Mouse (Mus musculus): Measurements from ENCODE around the gene Rcvrn.

Rcvrn gene

DNA sequence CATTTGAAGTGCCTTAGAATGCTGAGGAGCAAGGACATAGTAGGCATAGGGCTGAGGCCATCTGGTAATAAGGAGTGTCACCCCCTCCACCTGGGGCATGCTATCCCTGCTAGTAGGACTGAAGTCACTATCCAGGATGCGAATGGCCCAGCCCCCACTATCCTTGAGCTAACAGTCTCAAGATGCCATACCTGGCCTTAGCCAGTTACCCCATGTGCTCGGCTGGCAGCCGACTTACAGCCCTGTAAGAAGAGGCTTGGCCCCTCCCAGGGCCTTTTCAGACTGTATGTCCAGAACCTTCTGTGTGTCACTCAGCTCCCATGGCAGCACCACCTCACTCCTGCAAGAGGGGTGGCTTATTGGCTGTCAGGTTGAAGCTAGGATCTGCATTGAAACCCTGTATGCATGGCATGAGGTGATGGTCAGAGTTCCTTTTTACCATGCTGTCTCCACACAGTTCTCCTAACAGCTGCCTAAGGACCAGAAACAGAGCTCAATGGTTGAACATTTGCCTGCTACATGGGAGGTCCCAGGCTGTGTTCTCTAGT lies 26.6 kb upstream of the Rcvrn start:
- DNase-seq (ENCODE audit: low read depth, low spot score): no peak

DNA sequence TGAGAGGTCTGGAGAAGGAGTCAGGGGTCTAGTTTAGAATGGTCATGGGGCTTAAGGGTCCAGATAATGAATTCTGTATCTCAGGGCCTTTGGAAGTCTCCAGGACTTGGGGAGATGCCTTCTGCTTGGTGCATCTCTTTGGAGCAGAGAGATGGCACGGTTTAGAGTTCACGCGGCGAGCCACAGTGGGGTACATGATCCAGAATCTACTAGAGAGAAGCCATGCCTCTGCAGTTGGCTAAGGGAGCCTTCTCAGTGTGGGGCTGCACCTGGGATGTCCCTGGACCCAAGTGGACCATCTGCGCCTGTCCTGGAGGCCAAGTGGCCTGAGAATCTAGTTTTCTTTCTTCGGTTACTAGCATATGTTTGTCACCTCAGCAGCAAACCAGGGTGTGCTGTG lies 25.1 kb upstream of the Rcvrn start:
- DNase-seq (ENCODE audit: low read depth, low spot score): no peak

DNA sequence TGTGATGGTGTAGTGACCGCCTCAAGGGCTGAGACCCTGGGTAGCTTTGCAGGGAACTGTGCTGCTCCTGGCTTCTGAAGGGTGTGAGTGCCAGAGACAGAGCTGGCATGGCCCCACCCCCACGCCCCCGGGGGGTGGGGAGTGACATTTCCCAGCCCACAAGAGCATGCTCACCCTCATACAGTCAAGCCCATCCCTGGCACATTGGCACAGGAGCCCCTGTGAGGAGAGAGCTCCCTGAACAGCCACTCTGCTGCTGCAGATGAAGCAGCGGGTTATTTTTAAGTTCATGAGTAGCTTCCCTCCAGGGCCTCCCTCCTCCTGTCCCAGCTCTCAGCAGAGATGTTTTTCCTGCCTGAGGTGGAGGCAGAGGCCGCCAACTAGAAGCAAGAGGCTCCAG lies 23.0 kb upstream of the Rcvrn start:
- DNase-seq (ENCODE audit: low read depth, low spot score): no peak

DNA sequence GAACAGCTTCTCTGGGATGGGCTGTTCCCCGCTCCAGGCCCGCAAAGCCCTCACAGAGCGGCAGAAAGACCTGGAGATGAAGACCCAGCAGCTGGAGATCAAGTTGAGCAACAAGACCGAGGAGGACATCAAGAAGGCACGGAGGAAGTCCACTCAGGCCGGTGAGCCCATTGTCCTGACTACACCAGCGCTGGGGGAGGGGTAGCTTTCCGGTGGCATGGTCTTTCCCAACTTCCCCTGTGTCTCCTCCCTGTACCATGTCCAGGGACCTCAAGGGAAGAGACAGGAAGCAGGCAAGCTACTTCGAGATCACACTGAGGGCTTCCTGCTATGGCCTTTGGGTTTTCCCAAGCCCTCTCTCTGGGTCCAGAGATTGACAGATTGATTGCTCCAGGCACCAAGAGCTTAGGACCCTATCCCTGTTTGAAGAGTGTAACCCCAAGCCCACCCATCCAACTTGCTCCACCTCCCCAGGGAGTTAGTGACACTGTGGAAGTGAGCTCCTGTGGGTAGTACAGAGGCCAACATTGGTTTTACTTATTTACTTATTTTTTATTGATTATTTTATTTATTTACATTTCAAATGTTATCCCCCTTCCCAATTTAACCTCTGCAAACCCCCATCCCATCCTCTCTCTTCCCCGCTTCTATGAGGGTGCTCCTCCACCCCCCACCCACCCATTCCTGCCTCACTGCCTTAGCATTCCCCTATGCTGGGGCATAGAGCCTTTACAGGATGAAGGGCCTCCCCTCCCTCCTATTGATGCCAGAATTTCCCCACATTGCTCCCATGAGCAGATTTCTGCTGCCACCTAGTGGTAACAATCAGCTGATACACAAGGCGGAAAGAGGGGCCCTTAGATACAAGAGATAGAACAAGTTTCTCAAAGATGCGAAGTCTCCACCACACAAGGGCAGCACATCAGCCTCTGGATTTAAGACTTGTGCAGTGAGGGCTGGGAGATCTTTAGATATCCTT lies 19.3 kb upstream of the Rcvrn start:
- DNase-seq (ENCODE audit: low read depth, low spot score): no peak

DNA sequence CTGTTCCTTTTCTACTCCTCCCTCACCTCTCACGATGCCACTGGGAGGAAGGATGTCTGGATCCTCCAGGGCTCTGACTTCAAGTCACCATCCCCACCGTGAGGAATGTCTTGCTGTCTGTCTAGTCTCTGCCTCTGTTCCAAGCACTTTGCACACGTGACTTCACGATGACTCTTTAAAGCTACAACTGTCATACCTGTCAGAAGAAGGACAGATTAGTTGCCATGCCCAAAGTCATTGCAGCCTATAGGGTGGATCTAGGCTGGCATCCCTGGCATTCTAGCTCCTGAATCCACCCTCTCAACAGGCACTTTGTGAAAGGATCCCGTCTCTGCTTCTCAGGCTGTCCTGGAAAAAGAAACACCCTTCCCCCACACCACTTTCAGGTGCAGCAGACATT lies 15.8 kb upstream of the Rcvrn start:
- DNase-seq (ENCODE audit: low read depth, low spot score): no peak

DNA sequence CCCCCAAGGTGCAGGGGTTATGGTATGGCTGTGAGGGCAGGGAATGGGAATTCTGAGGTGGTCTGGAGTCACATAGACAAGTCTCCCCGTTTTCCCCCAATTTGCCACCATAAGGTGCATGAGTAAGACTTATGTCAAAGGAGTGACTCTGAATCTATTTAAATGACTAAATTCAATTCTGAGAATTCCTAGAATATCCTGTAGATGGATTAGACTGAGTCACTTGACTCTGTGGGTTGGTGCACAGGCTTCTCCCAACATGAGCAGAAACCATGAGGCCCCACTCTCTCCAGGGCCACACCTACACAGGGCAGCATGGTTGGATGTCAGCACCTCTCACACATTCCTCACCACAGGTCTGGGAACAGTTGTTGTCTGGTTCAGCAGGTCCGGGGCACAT lies 15.2 kb upstream of the Rcvrn start:
- DNase-seq (ENCODE audit: low read depth, low spot score): no peak

DNA sequence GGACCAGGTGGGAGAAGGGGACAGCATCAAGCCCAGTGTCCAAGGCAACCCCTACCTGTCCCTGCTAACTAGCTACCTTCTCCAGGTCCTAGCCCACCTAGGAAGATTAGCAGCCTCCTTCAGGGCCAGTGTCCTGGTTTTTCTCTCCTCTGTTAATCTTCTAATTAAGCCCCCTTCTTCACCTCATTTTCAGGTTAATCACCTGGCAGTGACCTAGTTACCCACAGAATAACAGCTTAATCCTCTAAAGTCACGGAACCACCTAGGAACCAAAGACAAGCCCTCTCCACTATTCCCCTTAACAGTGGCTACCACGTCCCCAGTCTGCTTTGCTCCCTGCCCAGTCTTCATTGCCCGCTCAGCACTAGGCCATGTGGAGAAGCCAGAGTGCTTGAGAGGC lies 13.3 kb upstream of the Rcvrn start:
- no peak for DNase-seq (ENCODE audit: low read depth, low spot score)

DNA sequence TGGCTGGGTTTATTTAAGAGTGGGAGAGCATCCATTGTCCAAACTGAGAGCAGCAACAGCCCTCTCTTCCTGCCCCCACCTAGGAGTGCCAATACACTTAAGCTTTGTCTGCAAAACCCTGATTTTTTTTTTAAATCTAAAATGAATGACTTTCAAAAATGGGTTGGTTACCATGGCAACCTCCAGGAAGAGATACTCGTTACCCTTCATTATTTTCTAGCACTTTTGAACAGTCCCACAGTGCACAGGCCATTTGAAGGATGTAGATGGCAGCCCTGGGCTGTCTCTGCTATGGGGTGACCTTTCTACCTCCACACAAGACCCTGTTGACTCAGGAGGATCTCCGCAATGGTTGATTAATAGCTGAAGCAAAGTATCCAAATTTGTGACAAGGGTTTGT lies 9.0 kb upstream of the Rcvrn start:
- DNase-seq (ENCODE audit: low read depth, low spot score): no peak

DNA sequence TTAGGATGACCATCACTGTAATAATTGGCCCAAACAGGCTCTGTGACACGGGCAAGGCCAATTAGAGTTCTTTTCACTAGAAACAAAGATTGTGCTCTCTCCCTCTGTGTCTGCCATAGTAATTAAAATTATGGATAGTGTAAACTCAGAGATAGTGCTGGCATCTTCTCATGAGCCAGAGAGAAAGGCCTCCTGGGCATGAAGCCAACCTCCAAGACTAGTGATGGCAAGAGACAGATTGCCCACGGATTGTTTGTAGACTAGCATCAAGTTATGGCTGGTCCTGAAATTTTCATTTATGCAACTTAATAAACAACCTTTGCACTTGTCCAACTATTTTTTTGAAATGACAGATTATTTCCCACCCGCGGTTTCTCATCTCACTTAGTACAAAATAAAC lies 17.9 kb downstream of the Rcvrn start:
- no peak for DNase-seq (ENCODE audit: low read depth, low spot score)

DNA sequence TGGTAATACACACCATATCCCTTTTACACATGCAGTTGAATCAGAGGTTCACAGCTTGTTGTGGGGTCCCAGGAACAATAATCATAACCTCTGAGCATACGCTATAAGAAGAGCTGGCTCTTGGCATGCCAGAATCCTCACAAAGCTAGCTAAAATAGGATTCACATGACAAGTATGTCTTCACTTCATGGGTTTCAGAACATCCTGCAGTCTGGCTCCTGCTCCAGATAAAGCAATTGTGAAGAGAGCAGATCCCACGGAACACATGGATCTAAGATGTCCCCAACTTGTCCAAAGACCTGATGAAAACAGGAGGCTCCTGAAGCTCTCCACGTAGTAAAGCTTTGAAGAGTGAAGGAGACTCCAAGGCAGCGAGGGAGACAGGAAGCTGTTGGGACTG lies 20.3 kb downstream of the Rcvrn start:
- no peak for DNase-seq (ENCODE audit: low read depth, low spot score)

DNA sequence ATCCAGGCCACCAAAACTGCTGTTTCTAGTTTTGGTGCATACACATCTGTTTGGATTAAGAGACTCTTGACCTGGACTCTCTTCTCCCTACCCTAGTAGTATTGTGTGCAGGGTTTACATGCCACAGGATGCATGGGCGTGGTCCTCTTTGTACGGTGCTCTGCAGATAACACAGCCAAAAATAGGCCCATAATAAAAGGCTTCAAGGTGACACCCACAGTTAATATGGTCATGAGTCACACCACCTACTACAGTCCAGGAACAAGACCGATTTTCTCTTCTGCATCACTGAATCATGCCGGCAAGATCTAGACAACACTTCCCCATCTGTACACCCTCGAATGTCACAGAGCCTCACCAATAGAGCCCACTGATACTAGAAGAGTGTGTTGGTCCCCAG lies 26.4 kb downstream of the Rcvrn start:
- DNase-seq (ENCODE audit: low read depth, low spot score): no peak

DNA sequence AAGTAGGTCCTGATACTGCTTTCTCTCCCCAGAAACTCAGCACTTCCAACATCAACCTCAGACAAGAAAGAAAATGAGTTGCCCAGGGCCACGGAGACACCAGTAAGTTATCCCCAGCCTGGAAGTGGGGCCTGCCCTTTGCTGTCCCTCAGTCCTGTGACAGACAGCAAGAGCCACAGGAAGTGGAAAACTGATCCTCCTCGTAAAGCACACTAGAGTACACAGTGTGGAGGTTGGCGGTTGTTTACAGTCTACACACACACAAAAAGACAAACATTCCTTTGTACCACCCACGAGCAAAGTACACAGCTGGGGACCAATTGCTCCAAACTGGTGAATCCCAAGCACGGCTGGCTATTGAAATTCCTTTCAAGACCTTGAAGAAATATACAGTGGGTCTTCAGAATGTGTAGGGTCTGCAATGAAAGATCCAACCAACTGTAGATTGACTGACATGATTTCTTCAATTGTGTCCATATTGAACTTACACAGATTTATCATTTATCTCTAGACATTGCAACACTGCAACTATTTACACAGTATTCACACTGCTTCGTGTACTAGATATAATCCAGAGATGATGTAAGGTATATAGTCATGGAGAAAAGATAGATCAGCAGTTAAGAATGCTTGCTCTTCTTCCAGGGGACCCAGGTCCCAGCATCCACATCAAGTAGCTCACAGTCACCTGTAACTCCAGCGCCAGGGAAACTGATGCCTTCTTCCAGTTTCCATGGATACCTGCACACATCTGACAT lies 27.5 kb downstream of the Rcvrn start:
- no peak for DNase-seq (ENCODE audit: low read depth, low spot score)

DNA sequence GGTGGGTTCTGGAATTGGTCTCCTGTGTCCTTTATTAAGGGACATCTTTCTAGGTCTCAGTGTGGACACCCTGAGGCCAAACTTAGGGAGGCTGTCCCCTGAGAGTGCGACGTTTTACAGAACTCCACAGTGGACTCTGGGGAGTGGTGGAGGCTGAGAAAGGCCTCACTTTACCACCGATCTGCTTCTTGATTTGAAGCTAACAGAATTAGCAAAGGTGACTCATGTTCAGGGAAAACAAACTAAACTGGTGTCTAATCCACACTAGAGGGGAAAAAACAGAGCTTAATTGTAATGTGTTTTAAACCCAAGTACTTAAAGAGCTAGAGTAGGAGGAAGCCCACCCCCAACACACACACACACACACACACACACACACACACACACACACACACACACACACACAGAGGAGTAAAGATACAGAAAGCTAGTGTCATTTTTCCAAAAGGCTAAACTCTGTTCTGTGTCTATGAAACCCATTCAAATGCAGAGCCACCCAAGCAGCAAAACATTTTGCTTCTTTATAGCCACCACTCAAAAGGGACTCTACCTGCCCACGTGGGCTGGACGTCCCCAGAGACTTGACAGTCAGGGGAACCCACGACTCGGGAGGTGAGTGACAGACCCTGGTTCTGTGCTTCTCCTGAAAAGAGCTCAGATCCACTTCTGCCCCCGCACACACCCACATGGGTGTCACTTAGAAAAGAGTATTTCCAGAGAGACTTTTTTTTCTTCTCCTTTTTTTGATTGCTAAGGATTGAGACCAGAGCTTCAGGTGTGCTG lies 28.3 kb downstream of the Rcvrn start:
- DNase-seq (ENCODE audit: low read depth, low spot score): no peak

DNA sequence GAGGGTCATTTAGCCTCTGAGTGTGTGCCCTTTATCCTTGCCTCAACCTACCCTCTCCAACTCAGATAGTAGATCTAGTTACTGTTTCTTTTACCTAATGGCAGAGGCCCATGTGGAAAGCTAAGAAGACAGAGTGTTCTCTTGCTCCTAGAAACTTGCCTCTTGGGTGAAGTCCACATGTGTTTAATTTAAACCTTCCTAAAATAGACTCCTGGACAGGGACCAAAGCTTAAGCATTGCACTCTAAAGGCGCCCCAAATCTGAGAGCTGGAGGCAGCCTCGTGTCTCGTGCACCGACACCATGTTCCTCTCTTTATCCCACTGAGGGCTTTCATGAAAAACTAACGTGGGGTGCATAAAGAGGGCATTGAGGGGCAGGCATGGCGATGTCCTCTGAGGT lies 32.0 kb downstream of the Rcvrn start:
- no peak for DNase-seq (ENCODE audit: low read depth, low spot score)

DNA sequence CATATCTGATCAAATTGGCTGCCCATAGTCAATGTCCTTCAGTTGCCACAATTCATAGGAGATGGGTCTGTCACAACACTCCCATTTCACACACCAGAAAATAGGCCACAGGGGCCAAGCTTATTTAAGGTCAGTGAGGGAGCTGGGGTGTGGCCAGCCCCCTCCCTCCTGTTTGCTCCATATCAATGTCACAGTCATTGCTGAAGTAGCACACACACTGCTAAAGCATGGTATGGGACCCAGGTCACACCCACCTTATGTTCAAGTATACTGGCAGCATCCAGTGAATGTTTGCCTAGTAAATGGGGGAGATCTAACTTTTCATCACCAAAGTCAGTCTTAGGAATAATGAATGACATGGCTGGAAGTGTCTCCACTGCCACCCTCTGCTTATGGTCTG lies 33.6 kb downstream of the Rcvrn start:
- DNase-seq (ENCODE audit: low read depth, low spot score): no peak

DNA sequence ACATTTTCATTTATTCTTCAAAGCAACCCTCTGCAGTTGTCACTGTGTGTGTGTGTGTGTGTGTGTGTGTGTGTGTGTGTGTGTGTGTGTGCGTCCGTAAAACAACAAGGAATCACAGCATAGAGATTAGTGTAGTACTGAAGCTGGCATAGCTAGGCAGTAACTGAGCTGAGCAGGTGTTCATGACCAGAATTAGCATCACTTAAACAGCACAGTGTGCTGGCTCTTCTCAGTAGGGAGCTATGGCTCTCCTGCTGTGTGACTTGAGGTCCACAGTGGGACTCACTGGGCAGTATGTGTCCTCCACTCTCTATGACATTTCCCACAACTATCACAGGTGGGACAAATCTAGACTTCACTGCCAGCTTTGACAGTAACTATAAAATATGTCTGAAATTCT lies 35.9 kb downstream of the Rcvrn start:
- DNase-seq (ENCODE audit: low read depth, low spot score): no peak

DNA sequence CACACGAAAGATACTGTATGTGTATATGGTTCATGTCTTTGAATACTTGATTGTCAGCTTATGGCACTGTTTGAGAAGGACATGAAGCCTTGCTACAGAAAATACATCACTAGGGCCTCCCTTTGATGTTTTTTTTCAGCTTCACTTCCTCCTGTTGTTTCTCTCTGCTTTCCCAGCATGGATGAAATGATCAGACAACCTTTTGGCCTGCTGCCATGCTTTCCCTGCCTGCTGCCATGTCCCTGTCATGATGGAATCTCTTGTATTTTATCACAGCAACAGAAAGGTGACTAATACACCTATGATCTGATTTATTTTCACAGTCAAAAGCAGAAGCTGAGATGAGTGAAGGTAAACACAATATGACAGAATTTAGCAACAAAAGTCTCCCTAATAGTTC lies 38.6 kb downstream of the Rcvrn start:
- DNase-seq (ENCODE audit: low read depth, low spot score): no peak

DNA sequence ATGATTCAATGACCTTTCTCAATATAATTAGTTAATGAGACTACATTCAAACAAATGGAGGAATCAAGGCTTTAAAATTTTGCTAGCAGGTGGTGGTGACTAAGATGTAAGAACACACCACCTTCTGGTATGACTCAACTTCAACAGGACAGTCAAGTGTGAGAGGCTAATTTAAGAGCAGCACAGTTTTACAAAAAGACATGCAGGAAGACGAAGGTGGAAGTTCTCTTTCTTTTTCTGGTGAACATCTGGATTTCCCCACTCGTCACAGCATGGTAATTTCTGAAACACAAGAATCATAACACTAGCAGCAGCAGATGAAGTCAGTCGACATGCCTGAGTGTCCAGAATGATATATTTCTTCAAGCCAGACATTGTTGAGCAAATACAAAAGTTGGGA lies 39.5 kb downstream of the Rcvrn start:
- no peak for DNase-seq (ENCODE audit: low read depth, low spot score)

DNA sequence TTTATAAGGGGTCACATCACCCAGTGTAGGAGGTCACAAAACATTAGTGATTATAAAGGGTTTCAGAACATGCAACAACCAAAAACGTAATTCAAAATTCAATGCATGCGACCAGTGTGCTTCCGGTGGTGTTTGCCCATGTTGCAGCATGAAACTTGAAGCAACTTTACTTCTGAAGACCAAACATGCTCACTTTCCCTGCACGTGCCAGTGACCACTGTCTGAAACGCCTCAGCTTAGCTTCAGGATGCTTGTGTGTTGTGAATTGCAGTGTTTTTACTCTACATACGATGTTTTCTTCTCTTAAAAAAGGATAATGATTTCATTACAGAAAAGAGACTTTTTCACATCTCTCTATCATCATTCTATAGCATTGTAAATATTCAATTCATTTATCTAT lies 43.2 kb downstream of the Rcvrn start:
- DNase-seq (ENCODE audit: low read depth, low spot score): no peak

DNA sequence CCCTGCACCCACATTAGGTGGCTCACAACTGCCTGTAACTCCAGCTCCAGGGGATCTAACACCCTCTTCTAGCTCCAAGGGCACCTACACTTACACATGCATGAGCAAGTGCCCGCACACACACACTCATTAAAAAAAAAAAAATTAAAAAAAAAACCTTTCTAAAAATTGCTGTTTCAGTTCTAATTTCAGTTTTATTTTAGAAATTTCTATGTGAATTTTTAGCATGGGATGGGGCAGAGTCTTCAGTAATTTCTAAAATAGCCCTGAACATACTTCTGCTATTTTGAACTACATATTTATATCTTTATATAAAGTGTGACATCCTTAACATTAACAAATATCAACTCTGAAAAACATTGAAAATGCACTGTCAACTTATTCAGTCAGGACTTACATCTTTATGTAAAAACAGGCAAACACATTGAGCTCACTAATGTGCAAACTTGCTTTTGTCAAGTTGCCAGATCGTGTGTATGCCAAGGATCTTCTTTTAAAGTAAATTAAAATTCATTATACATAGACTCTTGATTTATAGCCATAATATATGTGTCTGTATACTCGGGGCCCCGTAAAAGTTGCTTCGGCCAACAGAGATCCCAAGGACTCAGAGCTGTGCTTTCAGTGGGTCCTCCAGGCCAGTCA lies 43.8 kb downstream of the Rcvrn start:
- DNase-seq (ENCODE audit: low read depth, low spot score): no peak

DNA sequence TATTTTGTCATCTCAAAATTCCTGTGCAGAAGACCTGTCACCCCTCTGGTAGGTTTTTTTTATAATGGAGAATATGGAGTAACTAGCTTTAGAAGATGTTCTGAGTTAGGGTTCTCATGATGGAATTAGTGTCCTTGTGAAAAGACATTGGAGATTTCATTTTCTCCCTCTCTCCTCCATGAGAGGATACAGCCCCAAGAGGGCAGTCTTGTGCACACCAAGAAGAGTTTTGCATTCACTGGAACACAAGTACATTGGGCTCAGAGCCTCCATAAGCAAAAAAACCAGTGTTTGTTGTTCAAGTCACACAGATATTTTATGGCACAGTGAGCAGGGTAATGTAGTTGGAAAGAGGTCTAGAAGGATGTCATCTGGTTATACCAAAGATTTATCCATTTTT lies 46.4 kb downstream of the Rcvrn start:
- no peak for DNase-seq (ENCODE audit: low read depth, low spot score)
